Mouse (Mus musculus): ENCODE results near the gene Arhgap15. TPM values are rescaled to one million over a fixed set of nuclear protein-coding genes. Genes with fewer than 3 reads are reported as not detected.

The Arhgap15 gene
- polyA plus RNA-seq, 1 experiment from 2014 or later: 0.20 TPM

GRCm38 (mm10) chr2:44017405-44018026, 268.9 kb downstream of the Arhgap15 start:
- H3K4me2 ChIP-seq (ENCODE audit: low read depth, low read length, severe bottlenecking): no peak overlapping the region
- ATAC-seq (replicated peaks; ENCODE audit: low FRiP score): peak; percentile 42
- WGBS: 86% methylated on average over 14 of the region's 14 CpGs
- no peaks in the 10 kb centered on the region for H3K9me3 ChIP-seq (ENCODE audit: control insufficient read depth, low read length)
- no peak overlapping the region for H3K4me3 ChIP-seq (ENCODE audit: low read depth, low read length)
- DNase-seq (ENCODE audit: low spot score): no peak
- H3K36me3 ChIP-seq (ENCODE audit: control insufficient read depth, insufficient read depth, low read length): no peaks in the 10 kb centered on the region
- no peaks in the 10 kb centered on the region for H3K27me3 ChIP-seq (ENCODE audit: control insufficient read depth, insufficient read depth, low read length)
- H3K9ac ChIP-seq (ENCODE audit: low read length): no peak overlapping the region
- no peaks in the 10 kb centered on the region for H3K4me1 ChIP-seq (replicated peaks; ENCODE audit: control insufficient read depth, insufficient read depth, low read length)
- H3K27ac ChIP-seq (ENCODE audit: low read depth, low read length): no peak overlapping the region

- WGBS: 90% methylated on average over 10 of the region's 10 CpGs
- DNase-seq (ENCODE audit: low spot score): no peak
- no peaks in the 10 kb centered on the region for H3K9me3 ChIP-seq (ENCODE audit: control insufficient read depth, low read length)
- H3K4me3 ChIP-seq (ENCODE audit: low read depth, low read length): no peak overlapping the region
- ATAC-seq (replicated peaks; ENCODE audit: low FRiP score): no peak
- H3K27me3 ChIP-seq (ENCODE audit: control insufficient read depth, insufficient read depth, low read length): no peaks in the 10 kb centered on the region
- H3K27ac ChIP-seq (ENCODE audit: low read depth, low read length): no peak overlapping the region
- no peak overlapping the region for H3K9ac ChIP-seq (ENCODE audit: low read length)
- no peaks in the 10 kb centered on the region for H3K4me1 ChIP-seq (replicated peaks; ENCODE audit: control insufficient read depth, insufficient read depth, low read length)
- H3K4me2 ChIP-seq (ENCODE audit: low read depth, low read length, severe bottlenecking): no peak overlapping the region
- no peaks in the 10 kb centered on the region for H3K36me3 ChIP-seq (ENCODE audit: control insufficient read depth, insufficient read depth, low read length)
Measured at GRCm38 (mm10) chr2:44018033-44018432, 269.4 kb downstream of the Arhgap15 start.

GRCm38 (mm10) chr2:44024704-44025103, 276.1 kb downstream of the Arhgap15 start:
- no peak overlapping the region for H3K4me2 ChIP-seq (ENCODE audit: low read depth, low read length, severe bottlenecking)

GRCm38 (mm10) chr2:44029035-44029715, 280.6 kb downstream of the Arhgap15 start:
- no peaks in the 10 kb centered on the region for H3K36me3 ChIP-seq (ENCODE audit: control insufficient read depth, insufficient read depth, low read length)
- no peak for DNase-seq (ENCODE audit: low spot score)
- no peak overlapping the region for H3K4me3 ChIP-seq (ENCODE audit: low read depth, low read length)
- no peaks in the 10 kb centered on the region for H3K9me3 ChIP-seq (ENCODE audit: control insufficient read depth, low read length)
- no peaks in the 10 kb centered on the region for H3K4me1 ChIP-seq (replicated peaks; ENCODE audit: control insufficient read depth, insufficient read depth, low read length)
- no peak overlapping the region for H3K4me2 ChIP-seq (ENCODE audit: low read depth, low read length, severe bottlenecking)
- H3K27me3 ChIP-seq (ENCODE audit: control insufficient read depth, insufficient read depth, low read length): no peaks in the 10 kb centered on the region
- no peak for ATAC-seq (replicated peaks; ENCODE audit: low FRiP score)
- WGBS: 88% methylated on average over 8 of the region's 8 CpGs
- H3K27ac ChIP-seq (ENCODE audit: low read depth, low read length): no peak overlapping the region
- H3K9ac ChIP-seq (ENCODE audit: low read length): no peak overlapping the region

More at GRCm38 (mm10) chr2:44024704-44025103, 276.1 kb downstream of the Arhgap15 start:
- Histone ChIP-seq H3K27ac (ENCODE audit: low read depth, low read length) (no peak overlapping the region), H3K36me3 (ENCODE audit: control insufficient read depth, insufficient read depth, low read length) (no peaks in the 10 kb centered on the region), H3K9ac (ENCODE audit: low read length) (no peak overlapping the region), H3K4me3 (ENCODE audit: low read depth, low read length) (no peak overlapping the region), H3K27me3 (ENCODE audit: control insufficient read depth, insufficient read depth, low read length) (no peaks in the 10 kb centered on the region), H3K9me3 (ENCODE audit: control insufficient read depth, low read length) (no peaks in the 10 kb centered on the region), H3K4me1 (replicated peaks; ENCODE audit: control insufficient read depth, insufficient read depth, low read length) (no peaks in the 10 kb centered on the region)
- 86% methylated on average over 1 of the region's 1 CpGs for WGBS
- ATAC-seq (replicated peaks; ENCODE audit: low FRiP score): no peak
- DNase-seq (ENCODE audit: low spot score): no peak

GRCm38 (mm10) chr2:44029865-44030264, 281.2 kb downstream of the Arhgap15 start:
- H3K4me3 ChIP-seq (ENCODE audit: low read depth, low read length): no peak overlapping the region
- no peak for DNase-seq (ENCODE audit: low spot score)

GRCm38 (mm10) chr2:44039522-44040203, 291.0 kb downstream of the Arhgap15 start:
- Histone ChIP-seq H3K4me2 (ENCODE audit: low read depth, low read length, severe bottlenecking) (no peak overlapping the region), H3K9me3 (ENCODE audit: control insufficient read depth, low read length) (no peaks in the 10 kb centered on the region), H3K36me3 (ENCODE audit: control insufficient read depth, insufficient read depth, low read length) (no peaks in the 10 kb centered on the region), H3K9ac (ENCODE audit: low read length) (no peak overlapping the region), H3K27me3 (ENCODE audit: control insufficient read depth, insufficient read depth, low read length) (no peaks in the 10 kb centered on the region), H3K4me1 (replicated peaks; ENCODE audit: control insufficient read depth, insufficient read depth, low read length) (no peaks in the 10 kb centered on the region), H3K4me3 (ENCODE audit: low read depth, low read length) (no peak overlapping the region), H3K27ac (ENCODE audit: low read depth, low read length) (no peak overlapping the region)
- 84% methylated on average over 3 of the region's 3 CpGs for WGBS
- no peak for DNase-seq (ENCODE audit: low spot score)
- no peak for ATAC-seq (replicated peaks; ENCODE audit: low FRiP score)

More at GRCm38 (mm10) chr2:44029865-44030264, 281.2 kb downstream of the Arhgap15 start:
- Histone ChIP-seq H3K9me3 (ENCODE audit: control insufficient read depth, low read length) (no peaks in the 10 kb centered on the region), H3K27me3 (ENCODE audit: control insufficient read depth, insufficient read depth, low read length) (no peaks in the 10 kb centered on the region), H3K4me2 (ENCODE audit: low read depth, low read length, severe bottlenecking) (no peak overlapping the region), H3K4me1 (replicated peaks; ENCODE audit: control insufficient read depth, insufficient read depth, low read length) (no peaks in the 10 kb centered on the region), H3K9ac (ENCODE audit: low read length) (no peak overlapping the region), H3K36me3 (ENCODE audit: control insufficient read depth, insufficient read depth, low read length) (no peaks in the 10 kb centered on the region), H3K27ac (ENCODE audit: low read depth, low read length) (no peak overlapping the region)
- 87% methylated on average over 10 of the region's 10 CpGs for WGBS
- no peak for ATAC-seq (replicated peaks; ENCODE audit: low FRiP score)

GRCm38 (mm10) chr2:44044088-44044487, 295.5 kb downstream of the Arhgap15 start:
- Histone ChIP-seq H3K4me3 (ENCODE audit: low read depth, low read length) (no peak overlapping the region), H3K36me3 (ENCODE audit: control insufficient read depth, insufficient read depth, low read length) (no peaks in the 10 kb centered on the region), H3K27ac (ENCODE audit: low read depth, low read length) (no peak overlapping the region), H3K9me3 (ENCODE audit: control insufficient read depth, low read length) (no peaks in the 10 kb centered on the region), H3K4me2 (ENCODE audit: low read depth, low read length, severe bottlenecking) (no peak overlapping the region), H3K27me3 (ENCODE audit: control insufficient read depth, insufficient read depth, low read length) (no peaks in the 10 kb centered on the region), H3K4me1 (replicated peaks; ENCODE audit: control insufficient read depth, insufficient read depth, low read length) (no peaks in the 10 kb centered on the region), H3K9ac (ENCODE audit: low read length) (no peak overlapping the region)
- 83% methylated on average over 2 of the region's 2 CpGs for WGBS
- DNase-seq (ENCODE audit: low spot score) (no peak), ATAC-seq (replicated peaks; ENCODE audit: low FRiP score) (no peak)

- Histone ChIP-seq H3K4me2 (ENCODE audit: low read depth, low read length, severe bottlenecking) (no peak overlapping the region), H3K9ac (ENCODE audit: low read length) (no peak overlapping the region), H3K27me3 (ENCODE audit: control insufficient read depth, insufficient read depth, low read length) (no peaks in the 10 kb centered on the region), H3K9me3 (ENCODE audit: control insufficient read depth, low read length) (no peaks in the 10 kb centered on the region), H3K36me3 (ENCODE audit: control insufficient read depth, insufficient read depth, low read length) (no peaks in the 10 kb centered on the region), H3K4me3 (ENCODE audit: low read depth, low read length) (no peak overlapping the region), H3K27ac (ENCODE audit: low read depth, low read length) (no peak overlapping the region), H3K4me1 (replicated peaks; ENCODE audit: control insufficient read depth, insufficient read depth, low read length) (no peaks in the 10 kb centered on the region)
- no peak for DNase-seq (ENCODE audit: low spot score)
- no peak for ATAC-seq (replicated peaks; ENCODE audit: low FRiP score)
- 95% methylated on average over 1 of the region's 1 CpGs for WGBS
Measured at GRCm38 (mm10) chr2:44044634-44045033, 296.0 kb downstream of the Arhgap15 start.

Measured in forebrain, embryonic 11.5 days (tissue).